ENCODE assay signal across 8 mouse cellular contexts in the genomic region with DNA sequence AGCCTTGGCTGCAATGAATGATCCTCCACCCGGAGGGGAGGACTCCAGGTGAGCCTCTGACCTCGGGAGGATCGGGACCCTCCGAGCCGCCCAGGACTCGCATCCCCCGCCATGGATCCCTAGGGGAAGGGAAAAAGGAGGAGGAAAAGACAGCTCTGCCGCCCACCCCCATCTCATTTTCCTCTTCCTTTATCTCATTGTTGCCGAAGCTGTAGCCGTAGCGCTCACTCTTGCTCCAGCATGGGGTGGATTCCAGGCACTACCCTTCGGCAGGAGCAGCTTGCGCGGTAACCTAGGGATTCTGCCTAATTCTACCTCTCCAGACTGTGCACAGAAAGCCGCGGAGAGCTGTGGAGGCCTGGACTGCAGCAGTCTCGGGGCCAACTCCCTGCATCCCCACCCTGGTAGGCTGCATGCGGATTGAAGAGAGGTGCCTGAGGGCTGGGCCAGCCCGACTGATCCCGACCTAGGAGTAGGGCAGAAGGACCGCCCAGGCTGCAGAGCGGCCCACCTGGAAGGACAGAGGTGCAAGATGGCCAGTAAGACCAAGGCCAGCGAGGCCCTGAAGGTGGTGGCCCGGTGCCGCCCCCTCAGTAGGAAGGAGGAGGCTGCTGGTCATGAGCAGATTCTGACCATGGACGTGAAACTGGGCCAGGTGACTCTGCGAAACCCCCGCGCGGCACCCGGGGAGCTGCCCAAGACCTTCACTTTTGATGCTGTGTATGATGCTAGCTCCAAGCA. TPM values are rescaled to one million over a fixed set of nuclear protein-coding genes. Genes with fewer than 3 reads are reported as not detected.
DNase-seq lines count a peak whose midpoint lies in the region; TF ChIP-seq lines count a peak whose summit lies in the region.

No protein-coding gene starts in this region.

- intact Hi-C loops in gastrocnemius, adult 2 months (cut with DNase I), result no loop called here

- H3K27ac ChIP-seq in gastrocnemius, adult 2 months, result peak overlapping the region; percentile 83
- no peak overlapping the region for H3K27ac ChIP-seq in embryonic fibroblast, embryonic 13.5 days (ENCODE audit: insufficient read depth, low read length)
- H3K27ac ChIP-seq in midbrain, embryonic 10.5 days (replicated peaks), result peak overlapping the region; percentile 90

- peaks cover 6% of the 10 kb centered on the region; the same call in 1 of the 2 replicates for H3K27me3 ChIP-seq in midbrain, embryonic 10.5 days (ENCODE audit: low read depth, poor library complexity, severe bottlenecking)

- TF ChIP-seq CTCF in gastrocnemius, adult 2 months (IDR thresholded peaks at IDR 0.05), result no peak
- TF ChIP-seq CTCF in embryonic fibroblast, embryonic 13.5 days (IDR thresholded peaks at IDR 0.05; ENCODE audit: borderline replicate concordance, insufficient read depth, low read length), result no peak

- no peak for DNase-seq in gastrocnemius, adult 2 months
- DNase-seq in gastrocnemius, adult 8-10 months (ENCODE audit: low spot score in 2 of 2), result no peak
- peak; percentile 40 for DNase-seq in right cerebral cortex, postnatal 4 days
- no peak for DNase-seq in right cerebral cortex, adult 18-20 months
- DNase-seq in induced T-regulatory cell, adult 2 months (ENCODE audit: low read depth), result peak; percentile 29
- peak; percentile 54 for DNase-seq in midbrain, embryonic 10.5 days (ENCODE audit: low spot score)
- no peak for DNase-seq in testis, postnatal 10 days (ENCODE audit: low spot score)

- peaks cover 18% of the 10 kb centered on the region for H3K36me3 ChIP-seq in midbrain, embryonic 10.5 days

- peak overlapping the region; percentile 79 for H3K4me3 ChIP-seq in gastrocnemius, adult 2 months
- peak overlapping the region; percentile 82 for H3K4me3 ChIP-seq in embryonic fibroblast, embryonic 13.5 days (ENCODE audit: insufficient read depth, low read length)
- H3K4me3 ChIP-seq in midbrain, embryonic 10.5 days, result peak overlapping the region; percentile 79

- 4% methylated on average over 31 of the region's 31 CpGs for WGBS in midbrain, embryonic 10.5 days

- peaks cover 15% of the 10 kb centered on the region for H3K9me3 ChIP-seq in midbrain, embryonic 10.5 days (replicated peaks)

- no peak for TF ChIP-seq POLR2A in embryonic fibroblast, embryonic 13.5 days (IDR thresholded peaks at IDR 0.05; ENCODE audit: low read depth, low read length)

- peaks cover 6% of the 10 kb centered on the region for H3K4me1 ChIP-seq in embryonic fibroblast, embryonic 13.5 days (ENCODE audit: control insufficient read depth, insufficient read depth, low read length)
- H3K4me1 ChIP-seq in midbrain, embryonic 10.5 days, result peaks cover 56% of the 10 kb centered on the region

RNA-seq across cellular contexts. Expression of a gene that starts 0.7 kb away (rescaled TPM):
- 10 to 100 TPM; 20.7 to 24.1 TPM for total RNA-seq in gastrocnemius, adult 2 months (2021)
- 10 to 100 TPM; 27.2 to 48.0 (median 33.1) TPM for total RNA-seq in gastrocnemius, adult 8-10 months (2022)
- 12.2 and 12.7 TPM in 2 replicates for polyA plus RNA-seq in embryonic fibroblast, embryonic 13.5 days (2011; ENCODE audit: insufficient read length, low read depth, missing spikeins)
- polyA plus RNA-seq in midbrain, embryonic 10.5 days (2016; fragmentation: Nextera tagmentation; extraction: Ambion mirVana), result 19.9 and 28.5 TPM in 2 replicates

RNA-seq across cellular contexts. Expression of a gene that starts 55.9 kb away (rescaled TPM):
- total RNA-seq in gastrocnemius, adult 2 months (2021), result 100 to 1,000 TPM; 272 to 301 TPM
- 100 to 1,000 TPM; 283 to 320 (median 303) TPM for total RNA-seq in gastrocnemius, adult 8-10 months (2022)
- polyA plus RNA-seq in embryonic fibroblast, embryonic 13.5 days (2011; ENCODE audit: insufficient read length, low read depth, missing spikeins), result 139 and 156 TPM in 2 replicates
- polyA plus RNA-seq in midbrain, embryonic 10.5 days (2016; fragmentation: Nextera tagmentation; extraction: Ambion mirVana), result 83.2 and 86.2 TPM in 2 replicates

Comparison
In these comparisons a context has a peak if more than half of its experiments do, and no peak if none do; other contexts are left out.
1. DNase-seq: peak in right cerebral cortex, postnatal 4 days (single experiment), induced T-regulatory cell, adult 2 months (single experiment) and midbrain, embryonic 10.5 days (single experiment); none in gastrocnemius, adult 2 months (single experiment), gastrocnemius, adult 8-10 months (0 of 2), right cerebral cortex, adult 18-20 months (single experiment) and testis, postnatal 10 days (single experiment).
2. Peak in every context shown above with its lines, with median percentiles within 50 percentile points of each other: H3K4me3 ChIP-seq.